Comparison of ENCODE assay signal across 23 mouse cellular contexts in genomic region chr7:72596985-72597384, GRCm38 (mm10).
DNase-seq lines count a peak whose midpoint lies in the region; ATAC-seq and TF ChIP-seq lines count a peak whose summit lies in the region.
"Had no signal": no experiment of that assay in that cellular context is flagged by ENCODE, and none has a peak within 500 bp of the region (broad histone marks: within the 10 kb centered on the region; RNA-seq: fewer than 3 reads in every experiment).

No protein-coding gene starts in this region.

- intact Hi-C loops in gastrocnemius, postnatal 14 days (cut with DNase I; ENCODE audit: low total_unique reads): no loop called here

- no peak overlapping the region for H3K4me2 ChIP-seq in forebrain, embryonic 14.5 days (ENCODE audit: low read length)
- no peak overlapping the region for H3K4me2 ChIP-seq in forebrain, postnatal 0 days (ENCODE audit: low read depth)

- TF ChIP-seq CTCF in forebrain, postnatal 0 days (IDR thresholded peaks at IDR 0.05; ENCODE audit: low read depth): no peak

- no peaks in the 10 kb centered on the region for H3K36me3 ChIP-seq in forebrain, embryonic 14.5 days (ENCODE audit: control insufficient read depth, insufficient read depth, low read length)
- no peaks in the 10 kb centered on the region for H3K36me3 ChIP-seq in forebrain, postnatal 0 days (ENCODE audit: insufficient read depth)
- H3K36me3 ChIP-seq: G1E had no signal

- no peaks in the 10 kb centered on the region for H3K27me3 ChIP-seq in forebrain, embryonic 14.5 days (replicated peaks; ENCODE audit: control insufficient read depth, insufficient read depth, low read length)
- H3K27me3 ChIP-seq in forebrain, postnatal 0 days (ENCODE audit: insufficient read depth, low read length): no peaks in the 10 kb centered on the region
- H3K27me3 ChIP-seq: CH12.LX, Patski had no signal

- H3K27ac ChIP-seq in forebrain, embryonic 14.5 days (ENCODE audit: low read depth, low read length): no peak overlapping the region
- no peak overlapping the region for H3K27ac ChIP-seq in forebrain, postnatal 0 days (ENCODE audit: low read depth, low read length)

- H3K9me3 ChIP-seq in forebrain, embryonic 14.5 days (replicated peaks; ENCODE audit: control insufficient read depth, low read length): no peaks in the 10 kb centered on the region
- no peaks in the 10 kb centered on the region for H3K9me3 ChIP-seq in forebrain, postnatal 0 days (ENCODE audit: low read length)

- no peak overlapping the region for H3K4me3 ChIP-seq in forebrain, embryonic 14.5 days (ENCODE audit: low read depth, low read length)
- no peak overlapping the region for H3K4me3 ChIP-seq in forebrain, postnatal 0 days (ENCODE audit: low read depth, low read length)

- peak; percentile 21 for DNase-seq in forebrain, embryonic 14.5 days (ENCODE audit: low spot score)
- DNase-seq in forebrain, postnatal 0 days: no peak
- DNase-seq in frontal cortex, postnatal 36 days (ENCODE audit: low spot score in 2 of 2): no peak
- DNase-seq in right cerebral cortex, adult 18-20 months: peak; percentile 14
- no peak for DNase-seq in right cerebral cortex, postnatal 10 days (ENCODE audit: low spot score in 2 of 2)
- peak; percentile 59 for DNase-seq in brain, adult 2 months (ENCODE audit: low read depth, low spot score)
- no peak for DNase-seq in gastrocnemius, postnatal 14 days
- DNase-seq: adrenal gland, adult 2 months; adrenal gland, adult 8-10 months; adrenal gland, postnatal 10 days; adrenal gland, postnatal 14 days; adrenal gland, postnatal 25 days; adrenal gland, postnatal 36 days; B cell, adult 2 months; cerebellum, adult 11 months; cerebellum, adult 11-12 months; cerebellum, adult 18-20 months had no signal

- ATAC-seq in forebrain, embryonic 14.5 days: no peak
- no peak for ATAC-seq in forebrain, postnatal 0 days
- peak; percentile 50; the same call in 1 of the 2 replicates for ATAC-seq in frontal cortex, adult (ENCODE audit: low TSS enrichment)
- ATAC-seq: activated CD4-positive, CD25-positive, alpha-beta regulatory T cell, adult 4 months; CD4-positive, CD25-positive, alpha-beta regulatory T cell, adult 4 months; Patski had no signal

- peaks cover 2% of the 10 kb centered on the region; the same call in 1 of the 2 replicates for H3K4me1 ChIP-seq in forebrain, embryonic 14.5 days (ENCODE audit: control insufficient read depth, insufficient read depth, low read length)
- H3K4me1 ChIP-seq in forebrain, postnatal 0 days (ENCODE audit: insufficient read depth): no peaks in the 10 kb centered on the region; the same call in none of the 2 replicates

- H3K9ac ChIP-seq in forebrain, embryonic 14.5 days (ENCODE audit: low read length): no peak overlapping the region
- no peak overlapping the region for H3K9ac ChIP-seq in forebrain, postnatal 0 days

Comparison
In these comparisons a context has a peak if more than half of its experiments do, and no peak if none do; other contexts are left out.
1. DNase-seq: peak in forebrain, embryonic 14.5 days (single experiment), right cerebral cortex, adult 18-20 months (single experiment) and brain, adult 2 months (single experiment); none in forebrain, postnatal 0 days (single experiment), frontal cortex, postnatal 36 days (0 of 2), right cerebral cortex, postnatal 10 days (0 of 2) and gastrocnemius, postnatal 14 days (single experiment).